Mouse (Mus musculus): ENCODE results near the gene Map2k3. TPM values are rescaled to one million over a fixed set of nuclear protein-coding genes. Genes with fewer than 3 reads are reported as not detected.

Map2k3 gene
- total and polyA plus RNA-seq, 3 experiments, result 73.2 to 132 (median 111) TPM

DNA sequence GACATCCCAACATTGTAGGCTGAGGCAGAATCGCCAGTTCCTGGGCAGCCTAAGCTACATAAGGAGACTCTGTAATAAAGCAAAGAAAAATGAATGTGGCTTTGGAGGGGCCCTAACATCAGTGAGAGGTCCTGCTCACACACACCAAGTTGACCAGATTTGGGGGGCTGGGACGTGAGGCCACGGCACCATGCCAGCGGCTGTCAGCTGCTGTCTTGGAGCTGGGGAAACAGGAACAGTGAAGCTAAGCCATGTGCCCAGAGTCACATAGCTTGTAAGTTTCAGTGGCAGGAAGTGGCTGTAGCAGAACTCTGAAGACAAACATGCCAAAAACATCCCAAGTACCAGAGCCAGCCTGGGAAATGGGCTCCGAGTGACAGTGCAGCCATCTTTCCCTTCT, 48.0 kb downstream of the Map2k3 start:
- H3K27me3 ChIP-seq (ENCODE audit: control insufficient read depth in 1 of 2, insufficient read depth in 2 of 2, low read length in 2 of 2), result peaks cover 3 to 4% of the 10 kb centered on the region in 2 experiments
- H3K79me2 ChIP-seq (ENCODE audit: control insufficient read depth, insufficient read depth, low read length, poor library complexity), result no peaks in the 10 kb centered on the region
- no peak for TF ChIP-seq MAFK (IDR thresholded peaks at IDR 0.05; ENCODE audit: borderline replicate concordance, low read depth, low read length)
- TF ChIP-seq CHD1 (IDR thresholded peaks at IDR 0.05; ENCODE audit: low read depth, low read length), result no peak
- no peak for TF ChIP-seq GATA1 (IDR thresholded peaks at IDR 0.05; ENCODE audit: low read depth, low read length)
- TF ChIP-seq POLR2AphosphoS2 (IDR thresholded peaks at IDR 0.05; ENCODE audit: low read length), result no peak
- TF ChIP-seq EP300 (IDR thresholded peaks at IDR 0.05; ENCODE audit: low read depth in 1 of 2, low read length in 2 of 2), result no peak
- TF ChIP-seq MYB (IDR thresholded peaks at IDR 0.05; ENCODE audit: low read depth, low read length), result no peak
- TF ChIP-seq POLR2A (IDR thresholded peaks at IDR 0.05; ENCODE audit: control insufficient read depth in 1 of 2, insufficient read depth in 1 of 2, low read depth in 1 of 2, low read length in 2 of 2, poor library complexity in 1 of 2), result no peak
- no peak for TF ChIP-seq UBTF (IDR thresholded peaks at IDR 0.05; ENCODE audit: borderline replicate concordance, insufficient read depth, low read depth, low read length)
- TF ChIP-seq NRF1 (IDR thresholded peaks at IDR 0.05; ENCODE audit: insufficient read depth, low read depth, low read length, poor library complexity, severe bottlenecking), result no peak
- no peak for TF ChIP-seq MXI1 (IDR thresholded peaks at IDR 0.05; ENCODE audit: low read depth, low read length)
- no peak for TF ChIP-seq USF2 (IDR thresholded peaks at IDR 0.05; ENCODE audit: borderline replicate concordance in 1 of 2, insufficient read depth in 1 of 2, low read depth in 1 of 2, low read length in 2 of 2)
- no peak for TF ChIP-seq BHLHE40 (IDR thresholded peaks at IDR 0.05; ENCODE audit: borderline replicate concordance, low read depth, low read length)
- TF ChIP-seq USF1 (IDR thresholded peaks at IDR 0.05; ENCODE audit: low read depth, low read length), result no peak
- no peak for TF ChIP-seq SIN3A (IDR thresholded peaks at IDR 0.05; ENCODE audit: low read length)
- no peak for TF ChIP-seq ELF1 (IDR thresholded peaks at IDR 0.05; ENCODE audit: low read depth, low read length)
- no peak for TF ChIP-seq JUND (IDR thresholded peaks at IDR 0.05; ENCODE audit: low read depth, low read length)
- TF ChIP-seq MYC (IDR thresholded peaks at IDR 0.05; ENCODE audit: low read depth, low read length), result no peak
- no peak for TF ChIP-seq MAX (IDR thresholded peaks at IDR 0.05; ENCODE audit: low read length)
- no peak for TF ChIP-seq ZNF384 (IDR thresholded peaks at IDR 0.05; ENCODE audit: low read depth, low read length)
- H3K36me3 ChIP-seq (ENCODE audit: control insufficient read depth in 1 of 2, insufficient read depth in 2 of 2, low read length in 2 of 2), result no peaks in the 10 kb centered on the region
- H3K4me1 ChIP-seq (ENCODE audit: control insufficient read depth in 1 of 2, insufficient read depth in 2 of 2, low read length in 2 of 2), result no peaks in the 10 kb centered on the region
- no peaks in the 10 kb centered on the region for H3K9me3 ChIP-seq (replicated peaks; ENCODE audit: insufficient read depth, low read length)
- H3K9ac ChIP-seq (ENCODE audit: control insufficient read depth, low read depth, low read length, poor library complexity, severe bottlenecking), result no peak overlapping the region
- no peak overlapping the region for H3K4me3 ChIP-seq (ENCODE audit: control insufficient read depth in 1 of 2, insufficient read depth in 1 of 2, low read depth in 2 of 2, low read length in 2 of 2)
- DNase-seq (ENCODE audit: low read depth, low spot score), result no peak
- no peak overlapping the region for H3K27ac ChIP-seq (ENCODE audit: control insufficient read depth, low read depth, low read length)

GRCm38 (mm10) chr11:60981693-60982486, 50.1 kb downstream of the Map2k3 start:
- DNase-seq (ENCODE audit: low read depth, low spot score), result no peak
- peaks cover 8 to 11% of the 10 kb centered on the region in 2 experiments for H3K27me3 ChIP-seq (ENCODE audit: control insufficient read depth in 1 of 2, insufficient read depth in 2 of 2, low read length in 2 of 2)
- H3K9me3 ChIP-seq (replicated peaks; ENCODE audit: insufficient read depth, low read length), result no peaks in the 10 kb centered on the region
- no peak overlapping the region for H3K4me3 ChIP-seq (ENCODE audit: control insufficient read depth in 1 of 2, insufficient read depth in 1 of 2, low read depth in 2 of 2, low read length in 2 of 2)
- no peaks in the 10 kb centered on the region for H3K4me1 ChIP-seq (ENCODE audit: control insufficient read depth in 1 of 2, insufficient read depth in 2 of 2, low read length in 2 of 2)
- TF ChIP-seq MYC (IDR thresholded peaks at IDR 0.05; ENCODE audit: low read depth, low read length), result no peak
- no peak for TF ChIP-seq MAFK (IDR thresholded peaks at IDR 0.05; ENCODE audit: borderline replicate concordance, low read depth, low read length)
- no peak for TF ChIP-seq GATA1 (IDR thresholded peaks at IDR 0.05; ENCODE audit: low read depth, low read length)
- TF ChIP-seq USF2 (IDR thresholded peaks at IDR 0.05; ENCODE audit: borderline replicate concordance in 1 of 2, insufficient read depth in 1 of 2, low read depth in 1 of 2, low read length in 2 of 2), result no peak
- no peak for TF ChIP-seq MXI1 (IDR thresholded peaks at IDR 0.05; ENCODE audit: low read depth, low read length)
- no peak for TF ChIP-seq MEF2A (IDR thresholded peaks at IDR 0.05; ENCODE audit: extremely low read depth, insufficient replicate concordance, low read depth, low read length, poor library complexity, severe bottlenecking)
- no peak for TF ChIP-seq POLR2A (IDR thresholded peaks at IDR 0.05; ENCODE audit: control insufficient read depth in 1 of 2, insufficient read depth in 1 of 2, low read depth in 1 of 2, low read length in 2 of 2, poor library complexity in 1 of 2)
- TF ChIP-seq ZC3H11A (IDR thresholded peaks at IDR 0.05; ENCODE audit: low read depth, low read length), result no peak
- no peak for TF ChIP-seq CTCF (IDR thresholded peaks at IDR 0.05 in 2 of 3, conservative IDR thresholded peaks at IDR 0.05 in 1 of 3; ENCODE audit: control insufficient read depth in 1 of 3, insufficient read depth in 1 of 3, low read depth in 2 of 3, low read length in 3 of 3, poor library complexity in 1 of 3, severe bottlenecking in 1 of 3)
- no peak for TF ChIP-seq ZNF384 (IDR thresholded peaks at IDR 0.05; ENCODE audit: low read depth, low read length)
- no peak overlapping the region for H3K9ac ChIP-seq (ENCODE audit: control insufficient read depth, low read depth, low read length, poor library complexity, severe bottlenecking)
- H3K36me3 ChIP-seq (ENCODE audit: control insufficient read depth in 1 of 2, insufficient read depth in 2 of 2, low read length in 2 of 2), result no peaks in the 10 kb centered on the region
- H3K79me2 ChIP-seq (ENCODE audit: control insufficient read depth, insufficient read depth, low read length, poor library complexity), result no peaks in the 10 kb centered on the region
- no peak overlapping the region for H3K27ac ChIP-seq (ENCODE audit: control insufficient read depth, low read depth, low read length)
